Mouse (Mus musculus) skeletal muscle tissue, adult 2 months (tissue): Measurements from ENCODE around the gene Acsm2.

Source experiments
- DNase-seq: peaks from one replicate; pipeline ENCODE4 v3.0.0-alpha.2; 2012; ENCODE audit warnings: low read depth, low spot score

The Acsm2 gene

DNA sequence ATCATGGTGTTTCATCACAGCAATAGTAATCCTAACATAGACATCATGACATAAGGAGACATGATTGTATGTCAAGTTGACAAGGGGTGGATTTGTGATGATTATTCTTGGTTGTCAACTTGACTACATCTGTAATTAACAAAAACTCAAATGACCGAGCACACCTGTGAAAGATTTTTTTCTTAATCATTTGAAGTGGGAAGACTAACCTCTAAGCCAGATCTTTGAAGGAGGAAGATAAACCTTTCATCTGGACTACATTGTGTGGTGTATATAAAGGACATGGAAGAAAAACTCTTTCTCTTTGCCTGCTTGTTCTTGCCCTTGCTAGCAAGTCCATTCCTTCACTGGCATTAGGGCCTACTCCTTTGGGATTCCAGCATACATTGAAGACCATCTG is at the start of gene Acsm2:
Acsm2 (plus strand) TSS at position 301 of the 400 bp plus-strand sequence.
- DNase-seq: no peak

DNA sequence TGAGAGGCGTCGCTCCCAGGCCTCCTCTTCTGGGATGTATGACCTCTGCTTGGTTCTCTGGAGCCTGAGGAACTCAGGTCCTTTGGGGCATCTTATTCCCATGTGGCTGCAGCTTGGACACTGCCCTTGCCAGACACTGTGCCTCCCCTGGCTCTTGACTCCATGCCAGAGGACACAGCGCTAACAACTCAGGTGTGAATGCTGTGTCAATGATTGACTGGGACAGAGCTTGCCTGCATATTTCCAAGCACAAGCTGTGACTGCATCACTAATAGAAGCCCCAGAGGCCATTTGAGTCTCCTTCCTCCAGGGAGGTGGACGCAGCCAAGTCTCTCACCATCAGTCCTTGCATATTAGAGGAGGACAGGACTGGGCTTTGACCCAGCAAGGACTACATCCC is 43.0 kb upstream of the Acsm2 start:
- no peak for DNase-seq

DNA sequence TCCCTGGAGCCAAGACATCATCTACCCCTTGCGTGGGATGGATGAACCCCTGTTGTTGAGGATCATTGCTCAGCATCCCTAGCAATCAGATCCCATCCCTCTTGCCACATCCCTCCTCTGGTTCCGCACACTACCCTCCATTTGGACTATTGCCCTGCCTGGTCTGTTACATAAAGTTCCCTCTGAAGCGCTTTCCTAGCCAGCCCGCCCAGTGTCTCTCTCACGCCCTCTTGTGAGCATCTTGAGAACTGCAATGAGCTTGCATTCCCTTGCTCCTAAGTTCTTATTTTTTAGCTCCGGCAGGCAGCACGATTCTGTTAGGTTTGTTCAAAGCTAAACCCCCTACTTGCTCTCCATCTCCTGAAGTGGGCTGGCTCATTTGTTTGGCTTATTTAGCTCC is 41.1 kb upstream of the Acsm2 start:
- DNase-seq: peak; percentile 6

DNA sequence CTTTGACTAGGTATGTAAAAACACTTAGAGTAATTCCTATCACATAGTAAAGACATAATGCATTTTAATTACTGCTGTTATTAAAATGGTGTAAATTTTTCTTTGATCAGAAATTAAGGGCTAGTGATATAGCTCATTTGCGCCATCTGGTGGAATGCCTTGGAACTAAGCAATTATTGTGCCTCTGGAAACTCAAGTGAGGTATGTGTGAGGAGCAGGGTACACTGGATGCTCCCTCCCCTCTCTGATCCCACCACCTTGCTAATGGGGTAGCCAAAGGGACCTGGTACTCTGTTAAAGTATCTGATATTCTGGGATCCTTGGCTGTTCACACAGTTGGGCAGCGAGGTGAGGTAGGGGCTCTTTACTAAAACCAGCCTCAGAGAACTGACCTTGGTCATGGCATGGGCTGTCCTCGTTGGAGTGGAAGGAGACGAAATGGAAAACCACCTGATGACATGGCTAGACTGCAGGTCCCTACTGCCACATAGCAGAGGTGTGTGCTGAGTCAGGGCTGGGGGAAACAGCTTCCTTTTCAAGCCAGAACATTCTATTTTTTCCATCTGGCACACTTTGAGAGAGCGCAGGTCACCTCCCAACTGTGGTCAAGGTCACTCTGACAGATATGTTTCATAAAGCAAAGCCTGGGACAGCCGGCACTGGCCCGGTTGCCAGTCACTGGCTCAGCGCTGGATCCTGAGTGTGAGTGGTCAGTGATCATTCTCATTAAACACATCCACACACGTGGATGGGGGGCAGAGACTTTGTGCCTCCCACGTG is 38.5 kb upstream of the Acsm2 start:
- DNase-seq: no peak

DNA sequence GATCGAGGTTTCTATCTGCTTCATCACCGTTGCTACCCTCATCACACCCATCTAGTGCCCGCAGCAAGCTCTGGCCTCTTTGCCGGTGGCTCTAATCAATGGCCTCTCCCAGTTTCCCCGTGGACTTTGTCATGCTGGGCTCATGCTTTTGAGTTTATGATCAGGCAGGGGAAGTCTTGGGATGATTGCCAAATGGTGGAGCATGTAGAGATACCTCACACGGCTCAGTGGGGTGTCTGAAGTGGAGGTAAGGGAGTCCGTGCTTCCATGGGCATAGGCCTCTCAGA is 37.9 kb upstream of the Acsm2 start:
- no peak for DNase-seq

DNA sequence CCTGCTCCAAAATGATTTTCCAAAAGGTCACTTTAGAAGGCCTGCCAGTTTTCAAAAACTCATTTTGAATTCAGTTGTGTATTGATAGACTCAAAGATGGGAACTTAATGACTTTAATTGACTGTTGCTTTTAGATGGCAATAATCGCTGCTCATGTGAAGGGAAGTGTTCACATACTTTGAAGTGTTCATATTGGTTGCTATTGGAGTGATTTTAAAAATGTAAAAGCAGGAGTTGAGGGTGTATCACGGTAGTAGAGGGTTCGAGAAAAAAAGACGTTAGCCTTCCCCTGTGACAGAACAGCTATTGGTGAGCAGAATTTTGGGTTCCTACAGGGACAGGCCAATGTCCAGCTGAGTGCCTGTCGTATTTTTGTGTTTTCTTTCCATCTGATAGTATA is 35.0 kb upstream of the Acsm2 start, which contains the start of gene Acsm5:
Acsm5 (plus strand) TSS at position 301 of the 400 bp plus-strand sequence.
- DNase-seq: no peak

DNA sequence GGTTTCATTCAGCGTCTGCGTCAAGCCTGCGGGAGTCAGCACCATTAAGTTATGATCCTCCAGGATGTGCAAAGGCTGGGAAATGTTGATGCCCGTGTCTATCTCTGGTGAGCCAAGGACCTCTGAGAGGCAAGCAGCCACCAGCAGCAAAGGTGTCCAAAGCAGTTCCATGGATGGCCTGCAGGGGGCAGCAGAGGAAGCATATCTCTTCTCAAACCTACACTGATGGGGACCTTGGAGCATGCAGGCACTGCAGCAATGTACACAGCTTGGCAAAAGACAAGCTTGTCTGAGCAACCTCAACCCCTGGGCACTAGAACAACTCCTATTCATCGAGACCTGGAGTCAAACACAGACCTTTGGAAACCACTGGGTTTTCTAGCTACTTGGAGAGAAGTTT is 34.5 kb upstream of the Acsm2 start:
- DNase-seq: no peak

DNA sequence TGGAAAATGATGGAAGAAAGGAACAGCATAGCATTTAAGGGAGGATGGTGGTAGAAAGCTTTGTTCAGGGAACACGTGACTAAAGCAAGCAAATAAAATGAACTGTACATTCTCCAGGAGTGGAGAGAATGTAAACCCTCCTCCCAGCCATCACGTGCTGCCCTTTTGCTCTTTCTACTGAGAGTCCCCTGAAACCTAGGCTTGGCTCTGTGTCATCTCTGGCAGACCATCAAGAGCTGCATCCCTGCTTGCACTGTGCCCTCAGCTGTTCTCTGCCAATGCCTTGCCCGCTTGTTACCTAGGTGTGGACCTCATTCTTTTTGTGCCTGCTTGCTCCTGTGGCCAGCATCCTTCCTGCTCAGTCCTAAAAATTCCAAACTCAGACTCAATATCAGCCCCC is 32.3 kb upstream of the Acsm2 start:
- no peak for DNase-seq

DNA sequence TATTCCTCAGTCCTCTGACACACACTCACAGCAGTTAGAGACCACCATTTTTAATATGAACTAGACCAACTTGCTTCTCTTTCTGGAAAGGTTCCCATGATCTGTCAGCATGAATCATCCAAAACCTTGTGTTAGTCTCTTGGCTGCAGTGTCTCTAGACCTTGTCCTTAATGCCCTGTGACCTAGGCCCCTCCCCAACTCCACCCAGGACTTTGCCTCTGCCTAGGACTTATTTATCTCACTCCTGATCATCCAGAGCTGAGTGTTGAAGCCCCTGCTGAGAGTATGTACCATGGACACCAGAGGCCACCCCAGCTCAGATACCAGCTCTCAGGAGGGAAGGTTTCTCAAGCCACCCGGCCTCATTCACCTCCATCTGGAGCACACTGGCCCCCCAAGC is 31.8 kb upstream of the Acsm2 start:
- no peak for DNase-seq

DNA sequence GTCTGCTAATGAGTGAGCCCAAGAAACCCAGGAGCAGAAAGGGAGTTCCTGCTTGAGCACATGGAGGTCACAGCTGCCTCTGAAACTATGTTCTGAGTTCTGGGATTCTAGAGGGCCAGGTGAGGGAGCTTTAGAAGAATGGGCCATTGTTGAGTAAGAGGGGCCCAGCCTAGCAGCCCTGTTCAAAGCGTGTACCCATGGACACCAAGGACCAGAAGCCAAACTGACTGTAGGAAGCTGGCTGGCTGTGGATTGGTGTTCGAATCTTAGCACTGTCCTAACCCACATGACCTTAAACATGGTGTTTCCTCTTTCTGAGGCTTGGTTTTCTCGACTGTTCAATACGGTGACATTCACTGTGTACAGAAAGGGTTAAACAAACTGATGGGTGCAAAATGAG is 30.8 kb upstream of the Acsm2 start, which contains the start of gene Pdilt:
Pdilt (minus strand) TSS at position 101 of the 400 bp plus-strand sequence.
- no peak for DNase-seq

DNA sequence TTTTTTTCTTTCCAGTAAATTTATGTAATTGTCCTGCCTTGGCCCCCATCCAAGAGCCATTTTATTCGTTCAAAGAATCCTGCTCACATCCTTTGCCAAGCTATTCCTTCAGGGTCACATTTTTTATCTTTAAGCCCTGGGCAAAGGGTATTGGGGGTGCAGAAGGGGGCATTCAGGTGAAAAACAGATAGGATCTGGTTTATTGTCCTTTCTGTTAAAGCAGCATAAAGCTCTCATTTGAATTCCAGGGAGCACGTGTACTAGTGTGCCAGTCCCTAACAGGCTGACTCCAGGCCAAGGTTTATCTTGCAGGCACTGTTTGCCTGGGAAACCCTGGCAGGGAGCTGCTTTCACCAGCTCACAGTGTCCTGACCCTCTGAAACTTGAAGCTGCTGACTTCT is 28.3 kb upstream of the Acsm2 start:
- no peak for DNase-seq

DNA sequence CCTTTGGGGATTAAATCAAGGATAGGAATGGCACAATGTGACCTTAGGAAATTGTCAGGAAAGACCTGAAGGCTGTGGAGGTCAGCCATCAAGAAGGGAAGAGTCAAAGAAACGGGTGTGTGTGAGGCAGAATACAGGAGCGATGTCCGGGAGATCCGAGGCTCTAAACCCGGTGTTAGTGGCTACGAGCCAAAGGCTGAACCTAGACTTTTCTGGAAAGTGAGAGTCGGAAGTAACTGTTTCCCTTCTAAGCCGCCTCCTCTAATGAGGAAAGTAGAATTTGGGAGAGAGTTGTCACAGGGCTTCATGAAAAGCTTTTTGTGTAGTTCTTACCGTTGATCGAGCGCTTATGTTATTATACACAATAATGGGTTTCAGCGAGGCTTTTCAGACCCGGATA is 27.7 kb upstream of the Acsm2 start:
- DNase-seq: no peak

DNA sequence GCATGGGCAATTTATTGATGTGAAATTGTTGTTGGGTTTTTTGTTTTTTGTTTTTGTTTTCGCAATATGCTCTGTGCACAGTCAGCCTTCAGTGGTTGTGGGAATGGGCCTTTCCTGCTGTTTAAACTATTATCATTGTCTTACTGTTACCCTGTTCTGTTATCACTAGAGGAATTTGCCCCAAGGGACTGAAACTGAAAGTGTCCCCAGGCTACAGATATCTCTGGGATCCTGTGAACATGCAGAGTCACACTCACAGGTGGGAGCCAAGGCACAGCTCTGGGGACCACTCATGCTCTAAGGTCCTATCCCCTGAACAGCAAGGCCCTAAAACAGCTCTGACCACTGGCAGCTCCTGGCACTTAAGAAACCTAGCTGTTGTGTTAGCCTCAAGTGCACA is 27.0 kb upstream of the Acsm2 start:
- no peak for DNase-seq

DNA sequence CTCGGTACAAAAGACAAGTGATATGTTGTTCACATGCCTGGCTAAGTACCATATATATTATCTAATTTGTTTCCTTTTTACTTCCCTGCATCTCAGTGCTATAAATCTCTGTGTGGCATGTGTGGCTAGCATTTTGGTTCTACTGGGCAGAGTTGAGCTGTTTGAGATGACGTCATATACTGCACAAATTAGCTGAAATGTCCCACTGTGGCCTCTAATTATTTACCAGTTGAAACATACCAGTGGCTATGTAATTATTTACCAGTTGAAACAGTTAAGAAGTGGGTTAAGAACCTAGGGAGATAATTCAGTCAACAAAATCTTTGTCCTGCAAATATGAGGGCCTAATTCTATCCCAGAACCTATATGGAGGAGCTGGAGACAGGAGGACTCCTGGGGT is 26.6 kb upstream of the Acsm2 start:
- no peak for DNase-seq

DNA sequence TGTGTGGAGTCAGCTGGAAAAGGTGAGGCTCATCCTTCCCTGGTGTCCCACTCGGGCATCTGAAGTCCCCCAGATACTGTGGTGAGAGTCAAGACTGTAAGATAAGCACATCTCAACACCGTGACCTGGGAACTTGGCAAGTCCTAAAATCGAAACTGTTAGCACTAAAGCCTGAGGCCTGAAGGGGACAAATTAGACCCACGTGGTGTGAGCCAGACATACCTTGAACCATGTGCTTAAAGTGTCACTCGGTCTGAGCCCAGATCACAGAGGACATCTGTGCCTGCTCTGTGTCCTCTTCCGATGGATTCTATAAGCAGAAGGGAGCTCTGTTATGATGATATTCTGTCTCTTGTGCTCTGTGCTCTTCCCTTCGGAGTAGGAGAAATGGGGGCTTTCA is 25.5 kb upstream of the Acsm2 start:
- no peak for DNase-seq

DNA sequence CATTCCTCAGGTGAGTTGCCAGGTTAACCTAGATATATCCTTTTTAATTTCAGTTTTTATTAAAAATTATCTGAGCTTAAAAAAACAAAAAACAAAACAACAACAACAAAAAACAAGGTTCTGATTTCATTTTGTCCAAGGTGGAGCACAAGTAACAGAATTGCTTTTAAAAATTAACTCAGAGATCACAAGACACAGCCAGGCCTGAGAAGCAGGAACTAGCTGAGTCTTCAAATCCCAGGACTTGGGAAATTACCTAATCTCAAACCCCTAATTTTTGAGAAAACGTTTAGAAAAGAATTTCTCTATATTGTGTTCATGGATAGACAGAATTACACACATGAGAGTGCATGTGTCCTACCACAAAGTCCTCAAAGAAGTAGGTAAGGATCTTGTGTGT is 21.2 kb upstream of the Acsm2 start:
- no peak for DNase-seq

DNA sequence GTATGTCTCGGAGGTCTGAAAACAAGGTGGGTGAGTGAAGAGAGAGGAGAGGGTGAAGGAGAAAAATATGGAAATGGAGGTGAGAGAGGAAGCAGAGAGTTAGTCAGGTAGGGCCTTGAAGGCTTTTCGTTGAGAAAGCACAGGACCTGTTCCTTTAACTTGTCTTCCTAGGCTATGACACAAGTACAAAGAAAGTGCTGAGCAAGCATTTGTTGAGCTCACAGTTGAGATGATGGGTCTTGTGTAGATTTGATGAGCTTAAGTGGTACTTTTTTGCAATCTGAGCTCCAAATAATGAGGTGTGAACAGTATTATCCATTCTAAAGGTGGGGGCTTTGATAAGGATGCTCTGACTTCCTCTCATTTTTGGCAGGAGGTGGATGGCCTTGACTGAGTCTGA is 19.8 kb upstream of the Acsm2 start:
- no peak for DNase-seq

DNA sequence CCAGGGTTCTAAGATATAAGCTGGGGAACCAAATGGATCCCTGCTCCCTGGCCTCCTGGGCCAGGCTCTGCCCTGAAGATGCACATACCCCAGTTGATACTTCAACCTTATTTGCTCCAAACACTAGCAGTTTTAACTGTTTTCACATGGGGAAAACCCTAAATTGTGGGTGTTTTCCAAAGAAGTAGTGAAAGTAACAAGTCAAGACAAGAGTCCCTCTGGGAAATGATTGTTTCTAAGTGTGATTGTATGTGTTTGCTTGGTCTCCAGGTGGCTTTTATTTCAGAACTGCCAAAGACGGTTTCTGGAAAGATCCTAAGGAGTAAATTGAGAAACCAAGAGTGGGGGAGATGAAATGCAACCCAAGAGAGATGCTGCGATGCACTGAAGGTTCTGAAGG is 11.7 kb upstream of the Acsm2 start:
- DNase-seq: no peak

DNA sequence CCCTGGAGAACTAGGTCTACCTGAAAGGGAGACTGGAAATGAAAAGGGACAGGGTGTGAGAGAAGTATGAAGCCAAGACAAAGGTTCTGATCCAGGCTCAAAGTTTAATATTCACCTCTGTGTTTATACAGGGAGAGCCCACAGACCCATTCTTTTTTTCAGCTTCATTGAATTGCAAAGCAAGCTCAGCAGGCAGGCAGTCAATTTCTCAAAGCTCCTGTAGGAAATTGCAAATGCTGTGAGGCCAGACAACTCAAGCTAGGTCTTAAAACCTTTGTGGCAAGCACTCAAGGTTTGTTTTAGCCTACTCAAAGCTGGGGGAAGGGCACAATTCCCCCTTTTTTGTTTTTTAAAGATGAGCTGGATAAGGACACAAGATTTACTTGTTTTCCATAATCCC is 8.6 kb upstream of the Acsm2 start:
- DNase-seq: no peak

DNA sequence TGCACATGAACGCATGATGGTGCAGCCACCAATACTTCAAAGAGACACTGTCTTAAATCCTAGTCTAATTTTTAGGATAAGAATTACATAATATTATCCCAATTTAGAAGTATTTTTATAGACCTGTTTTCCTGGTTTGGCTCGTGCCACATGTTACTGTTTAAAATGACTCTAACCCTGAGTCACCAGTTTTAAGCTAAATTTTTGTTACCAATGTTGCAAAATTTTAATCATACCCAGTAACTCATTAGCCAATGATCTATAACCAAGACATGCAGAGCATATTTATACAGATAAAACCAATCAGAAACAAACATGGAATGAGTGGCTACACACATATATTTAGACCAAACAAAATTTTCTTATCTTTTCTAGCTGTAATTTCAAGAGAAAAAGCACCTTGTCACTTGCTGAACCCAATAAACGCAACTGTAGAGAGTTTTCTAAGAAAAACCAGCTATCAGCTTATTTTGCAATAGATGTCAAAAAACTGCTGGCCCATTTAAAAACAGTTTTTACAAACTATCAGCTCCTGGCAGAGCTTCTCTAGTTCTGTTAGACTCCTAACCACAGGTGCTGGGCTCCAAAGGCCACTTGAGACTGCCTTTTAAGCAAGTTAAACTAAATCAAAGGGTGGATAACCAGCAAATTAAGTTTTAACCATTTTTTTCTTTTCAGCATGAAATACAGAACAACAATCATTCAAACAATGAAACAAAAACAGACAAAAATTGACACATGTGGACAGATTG is 3.5 kb upstream of the Acsm2 start:
- no peak for DNase-seq

DNA sequence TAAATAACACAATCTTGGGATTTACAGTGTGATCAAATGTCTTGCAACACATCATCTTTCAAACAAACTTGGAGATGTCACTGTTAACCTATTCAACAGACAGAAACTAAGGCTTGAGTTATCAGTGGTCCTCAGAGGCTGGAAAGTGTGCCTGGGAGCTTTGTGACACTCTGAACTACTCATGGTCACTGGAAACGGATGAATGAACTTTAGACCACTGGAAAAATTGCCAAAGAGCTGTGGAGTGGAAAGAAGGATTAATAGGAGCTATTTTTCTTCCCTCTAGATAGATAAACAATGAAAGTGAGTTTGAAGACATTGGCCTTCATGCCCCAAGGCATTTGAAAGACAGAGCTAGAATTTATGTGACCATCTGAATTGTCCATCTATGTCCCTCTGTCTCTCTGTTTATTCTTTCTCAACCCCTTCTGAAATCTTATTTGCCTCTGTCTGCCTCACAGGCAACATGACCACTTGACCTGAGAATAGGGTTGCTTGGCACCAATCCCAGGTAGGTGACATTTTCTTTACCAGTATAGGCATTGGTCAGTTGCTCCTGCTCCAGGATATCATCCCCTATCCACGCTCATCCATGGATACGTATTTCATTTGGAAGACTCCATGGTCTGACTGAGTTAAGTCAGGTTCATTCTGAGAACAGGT is 5.8 kb downstream of the Acsm2 start:
- DNase-seq: no peak

DNA sequence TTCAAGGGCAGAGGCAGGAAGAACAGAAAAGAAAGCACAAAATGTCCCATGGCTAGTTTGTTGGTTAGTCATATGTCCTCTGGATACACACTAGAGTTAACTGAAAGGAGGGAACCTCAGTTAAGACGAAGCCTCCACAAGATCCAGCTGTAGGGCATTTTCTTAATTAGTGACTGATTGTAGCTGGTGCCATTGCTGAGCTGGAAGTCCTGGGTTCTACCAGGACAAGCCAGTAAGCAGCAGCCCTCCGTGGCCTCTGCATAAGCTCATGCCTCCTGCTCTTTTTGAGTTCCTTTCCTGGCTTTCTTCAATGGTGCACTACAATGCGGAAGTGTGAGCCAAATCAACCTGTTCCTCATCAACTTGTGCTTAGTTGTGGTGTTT is 6.3 kb downstream of the Acsm2 start:
- no peak for DNase-seq

DNA sequence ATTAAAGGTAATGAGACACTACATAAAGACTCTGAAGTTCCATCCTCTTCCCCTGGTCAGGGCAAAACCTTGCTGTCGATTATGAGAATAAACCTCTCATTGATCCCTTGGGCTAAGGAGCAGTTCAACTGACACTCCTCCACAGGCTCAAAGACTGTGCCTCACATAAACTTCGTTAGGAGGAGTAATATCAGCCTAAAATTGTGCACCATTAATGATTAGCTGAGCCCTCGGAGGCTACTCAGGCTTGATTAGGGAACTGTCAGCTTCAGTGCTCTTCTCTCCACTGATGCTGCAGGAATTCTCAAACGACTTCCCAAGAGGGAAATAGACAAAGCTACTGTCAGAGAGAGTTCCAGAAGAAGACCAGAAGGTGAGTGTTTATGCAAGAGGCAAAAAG is 7.3 kb downstream of the Acsm2 start:
- no peak for DNase-seq
